Mouse (Mus musculus): ENCODE results near the gene Sp8.
A peak's percentile ranks its signal among the peaks of the same experiment; 100 is the strongest.

DNA sequence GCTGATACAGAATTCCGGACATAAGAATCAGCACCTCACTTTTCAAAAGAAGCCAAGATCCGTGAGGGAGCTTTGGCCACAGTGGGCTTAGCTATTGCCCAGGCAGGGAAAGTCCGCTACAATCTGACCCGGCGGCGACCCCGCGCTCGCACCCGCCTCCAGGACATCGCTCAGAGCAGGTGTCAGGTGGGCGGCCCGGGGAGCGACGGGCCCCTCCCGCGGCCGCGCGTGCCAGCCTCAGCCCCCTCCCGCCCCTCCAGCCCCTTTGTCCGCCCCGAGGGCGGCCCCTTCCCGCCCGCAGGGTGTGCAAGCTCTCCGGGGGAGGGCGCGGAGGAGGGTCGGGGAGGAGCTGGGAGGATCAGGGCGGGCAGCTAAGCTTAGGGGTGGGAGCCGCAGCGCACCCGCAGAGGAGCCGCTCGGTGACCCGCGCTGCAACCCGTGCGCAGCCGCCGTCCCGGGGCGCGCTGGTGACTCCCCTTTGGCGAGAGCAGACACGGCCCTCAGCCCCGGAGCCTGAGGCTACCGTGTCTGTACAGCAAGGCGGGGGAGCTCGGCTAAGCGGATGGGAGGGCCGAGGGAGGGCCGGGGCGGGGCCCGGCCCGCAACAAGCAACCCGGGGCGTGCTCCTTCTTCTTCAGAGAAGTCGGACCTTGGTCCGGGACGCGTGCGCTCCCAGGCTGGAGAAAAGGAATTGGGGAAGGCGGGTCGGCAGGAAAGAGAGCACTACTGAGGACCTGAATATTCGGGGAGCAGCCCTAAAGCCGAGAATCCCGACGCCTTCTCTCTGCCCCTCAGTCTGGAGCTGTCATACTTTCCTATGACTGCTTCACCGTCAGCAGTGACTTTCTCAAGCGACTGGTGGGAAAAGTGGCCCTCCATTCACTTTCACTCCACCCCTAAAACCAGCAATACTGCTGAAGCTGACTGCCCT, 9.5 kb upstream of the Sp8 start:
- no peak for TF ChIP-seq REST (IDR thresholded peaks at IDR 0.05; ENCODE audit: insufficient read depth, insufficient read length)
- no peak for TF ChIP-seq MYOG (IDR thresholded peaks at IDR 0.05; ENCODE audit: control insufficient read depth in 1 of 3, insufficient read depth in 1 of 3, insufficient read length in 2 of 3, low read depth in 2 of 3)
- TF ChIP-seq MAX (IDR thresholded peaks at IDR 0.05; ENCODE audit: low read depth), result no peak
- TF ChIP-seq MYOD1 (IDR thresholded peaks at IDR 0.05; ENCODE audit: control insufficient read depth in 1 of 3, insufficient read length in 2 of 3, low read depth in 2 of 3), result peak in 1 of 3 experiments; percentile 69
